Mouse (Mus musculus): Measurements from ENCODE around the gene Pde6h.

Pde6h gene

DNA sequence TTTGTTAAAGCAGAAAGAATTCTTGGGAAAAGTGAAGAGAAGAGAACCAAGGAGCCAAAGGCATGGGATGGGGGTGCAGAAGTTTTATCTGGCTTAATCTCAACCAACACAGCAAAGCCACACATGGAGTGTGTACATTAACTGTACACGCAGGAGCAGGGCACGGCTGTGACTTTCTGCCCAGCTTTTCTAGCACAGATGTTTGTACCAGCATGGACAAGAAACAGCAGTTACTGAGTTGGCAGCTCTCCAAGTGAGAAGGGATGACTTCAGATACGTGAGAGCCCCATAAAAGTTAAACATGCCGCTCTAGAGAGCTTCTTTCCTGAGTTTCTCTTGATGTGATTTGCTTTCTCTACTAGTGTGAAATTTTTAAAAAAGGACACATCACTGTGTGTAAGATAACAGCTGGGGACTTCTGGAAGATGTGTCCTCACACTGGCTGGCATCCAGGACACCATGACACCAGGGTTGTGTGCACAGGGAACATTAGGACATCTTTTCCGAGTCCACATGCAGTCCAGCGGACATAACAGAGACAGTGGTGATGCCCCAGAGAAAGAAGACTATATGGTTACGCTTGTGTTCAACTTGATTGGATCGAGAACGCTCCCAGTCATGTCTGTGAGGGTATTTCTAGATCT, 13.3 kb upstream of the Pde6h start:
- ATAC-seq (ENCODE audit: insufficient number of reproducible peaks, low FRiP score, low TSS enrichment), result no peak

DNA sequence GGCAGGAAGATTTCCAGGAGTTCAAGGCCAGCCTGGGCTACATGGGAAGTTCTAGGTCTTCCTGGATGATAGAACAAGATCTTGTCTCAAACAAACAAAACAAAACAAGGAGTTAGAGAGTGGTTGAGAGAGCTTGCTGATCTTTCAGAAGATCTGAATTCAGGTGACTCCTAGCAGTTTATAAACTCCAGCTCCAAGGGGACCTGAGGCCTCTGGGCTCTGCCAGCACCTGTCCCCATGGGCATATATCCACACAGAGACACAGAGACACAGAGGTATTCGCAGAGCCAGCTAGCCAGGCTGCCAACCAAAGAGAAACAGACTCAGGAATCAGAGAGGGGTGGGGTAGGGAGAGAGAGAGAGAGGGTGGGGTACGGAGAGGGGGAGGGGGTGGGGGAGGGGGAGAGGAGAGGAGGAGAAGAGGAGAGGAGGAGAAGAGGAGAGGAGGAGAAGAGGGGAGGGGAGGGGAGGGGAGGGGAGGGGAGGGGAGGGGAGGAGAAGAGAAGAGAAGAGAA, 10.8 kb upstream of the Pde6h start:
- no peak for ATAC-seq (ENCODE audit: insufficient number of reproducible peaks, low FRiP score, low TSS enrichment)

DNA sequence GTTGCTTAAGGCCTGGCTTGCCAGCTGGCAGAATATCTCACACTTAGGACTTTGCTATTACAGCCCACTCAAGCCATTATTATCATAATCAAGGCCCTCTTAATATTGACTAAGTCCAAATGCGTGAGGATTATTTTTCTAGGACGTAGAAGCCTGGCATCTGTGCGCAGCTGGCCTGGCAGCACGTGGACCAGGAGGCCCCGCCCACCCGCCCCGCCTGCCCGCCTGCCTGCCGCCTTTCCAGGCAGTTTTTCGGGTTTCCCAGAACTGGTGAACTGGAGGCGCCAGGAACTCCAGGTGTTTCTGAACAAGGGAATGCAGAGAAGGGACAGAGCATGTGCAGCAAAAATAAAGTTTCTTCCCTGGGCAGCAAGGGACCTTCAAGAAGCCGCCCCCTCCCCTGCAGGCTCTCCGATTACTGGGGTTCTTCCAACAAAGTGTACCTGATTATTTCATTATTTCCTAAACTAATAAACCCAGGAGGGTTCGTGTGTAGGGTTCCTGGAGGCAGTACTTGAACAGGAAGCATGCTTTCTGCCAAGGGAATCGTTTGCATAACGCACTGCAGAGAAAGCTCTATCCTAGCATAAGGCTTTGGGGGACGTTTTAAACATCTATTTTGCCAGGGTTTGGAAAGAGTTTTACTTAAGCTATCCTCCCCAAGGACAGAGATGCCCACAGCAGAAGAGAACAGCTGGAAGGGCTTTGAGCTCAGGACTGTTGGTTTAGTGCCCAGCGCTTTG, 10.1 kb upstream of the Pde6h start:
- no peak for ATAC-seq (ENCODE audit: insufficient number of reproducible peaks, low FRiP score, low TSS enrichment)

DNA sequence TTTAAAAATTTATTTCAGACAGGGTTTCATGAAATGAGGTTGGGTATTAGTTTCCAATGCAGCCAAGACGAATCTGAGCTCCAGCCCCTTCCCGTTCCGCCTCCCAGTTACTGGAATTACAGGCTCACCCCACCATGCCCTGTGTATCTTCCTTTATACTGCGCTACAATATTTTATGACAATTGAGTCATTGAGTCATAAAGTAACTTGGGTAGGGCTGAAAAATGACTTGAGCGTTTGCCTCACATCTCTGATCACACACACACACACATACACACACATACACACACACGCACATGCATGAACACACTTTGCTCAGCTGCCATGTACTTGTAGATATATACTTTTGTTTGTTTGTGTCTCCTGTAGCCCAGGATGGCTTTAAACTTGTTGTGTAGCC, 9.4 kb upstream of the Pde6h start:
- no peak for ATAC-seq (ENCODE audit: insufficient number of reproducible peaks, low FRiP score, low TSS enrichment)

DNA sequence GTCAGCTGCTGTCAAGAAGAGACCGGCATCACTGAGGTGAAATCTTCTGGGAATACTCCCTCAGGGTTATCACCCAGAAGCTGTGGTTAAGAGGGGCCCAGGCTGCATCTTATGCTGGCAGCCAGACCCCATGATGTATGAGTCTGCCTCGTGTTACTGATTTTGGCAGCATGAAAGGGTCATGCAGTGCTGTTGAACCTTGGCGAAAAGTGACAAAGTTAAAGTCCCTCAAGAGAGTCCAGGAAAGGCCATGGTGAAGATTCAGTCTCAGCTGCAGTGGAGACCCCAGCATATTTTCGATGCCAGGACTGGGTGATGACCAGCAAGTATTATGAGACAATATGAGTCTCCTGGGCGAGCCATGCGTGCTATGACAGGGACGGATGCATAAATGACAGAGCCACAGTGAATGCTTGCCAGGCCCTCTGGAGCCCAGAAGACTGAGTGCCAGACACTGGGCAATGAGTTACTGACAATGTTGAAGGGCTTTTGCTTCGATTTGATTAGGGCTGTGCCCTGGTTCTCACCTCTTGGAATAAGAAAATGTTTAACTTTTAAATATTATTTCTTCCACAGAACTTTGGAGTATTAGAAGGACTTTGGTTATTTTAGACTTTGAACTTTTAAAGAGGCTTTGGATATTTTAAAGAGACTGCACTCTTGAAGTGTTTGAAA, 7.8 kb upstream of the Pde6h start:
- ATAC-seq (ENCODE audit: insufficient number of reproducible peaks, low FRiP score, low TSS enrichment), result no peak

DNA sequence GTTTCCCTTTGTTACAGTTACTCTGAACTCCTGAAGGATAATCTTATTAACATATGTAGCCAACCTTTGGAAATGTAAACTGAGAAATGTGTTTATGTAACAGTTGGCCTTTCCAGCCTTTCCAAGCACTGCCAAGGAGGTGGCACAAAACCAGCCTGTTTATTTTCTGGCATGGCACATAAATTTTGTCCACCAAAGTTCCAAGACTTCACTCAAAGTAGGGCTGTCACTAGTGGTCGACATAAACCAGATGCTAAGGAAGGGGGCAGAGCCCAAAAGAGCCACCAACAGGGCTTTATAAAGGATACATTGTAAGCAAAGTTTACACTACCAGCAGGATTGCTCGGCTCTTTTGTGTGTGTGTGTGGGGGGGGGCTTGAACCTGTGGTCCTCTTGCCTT, 5.7 kb upstream of the Pde6h start:
- no peak for ATAC-seq (ENCODE audit: insufficient number of reproducible peaks, low FRiP score, low TSS enrichment)

DNA sequence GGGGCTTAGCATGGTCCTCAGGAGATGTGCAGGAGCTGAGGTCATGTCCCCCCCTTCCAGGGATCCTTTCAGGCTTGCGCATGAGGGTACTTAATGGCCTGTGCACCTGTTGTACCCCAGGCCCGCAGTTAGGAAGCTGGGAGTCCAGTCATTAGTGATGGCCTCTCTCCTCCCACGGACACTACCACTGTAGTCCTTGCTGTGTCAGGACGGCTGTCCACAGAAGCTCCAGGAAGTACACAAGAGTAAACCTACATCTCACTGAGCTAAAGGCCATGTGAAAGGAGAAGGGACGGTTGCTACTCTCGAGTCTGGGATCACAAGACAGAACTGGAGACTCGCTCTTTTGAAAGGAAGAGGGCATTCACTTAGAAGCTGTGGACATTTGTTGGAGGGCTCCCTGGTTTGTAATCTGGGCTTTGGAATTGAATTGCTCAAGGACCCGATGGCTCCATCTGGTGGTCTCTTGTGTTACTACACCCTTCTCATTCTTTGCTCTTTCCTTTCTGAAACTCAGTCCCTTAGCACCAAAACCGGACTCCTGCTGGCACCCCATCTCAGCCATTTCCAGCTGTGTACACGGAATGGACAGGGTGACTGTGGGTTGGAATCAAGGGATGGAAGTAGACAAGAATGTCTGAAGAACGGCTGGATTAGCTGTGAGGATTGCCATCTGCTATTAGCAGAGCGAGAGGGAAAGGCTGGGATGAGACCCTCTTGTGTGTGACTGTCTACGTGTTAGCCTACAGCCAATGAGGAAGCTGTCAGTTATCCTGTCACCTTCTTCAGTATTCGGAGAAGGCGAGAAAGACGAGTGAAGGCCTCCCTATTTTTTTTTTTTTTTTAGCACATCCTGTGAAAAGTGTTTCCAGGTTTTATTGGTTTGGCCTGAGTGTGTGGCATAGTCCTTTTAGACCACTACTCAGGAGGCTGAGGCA, 3.0 kb upstream of the Pde6h start:
- peak; percentile 32; the same call in 1 of the 2 replicates for ATAC-seq (ENCODE audit: insufficient number of reproducible peaks, low FRiP score, low TSS enrichment)

DNA sequence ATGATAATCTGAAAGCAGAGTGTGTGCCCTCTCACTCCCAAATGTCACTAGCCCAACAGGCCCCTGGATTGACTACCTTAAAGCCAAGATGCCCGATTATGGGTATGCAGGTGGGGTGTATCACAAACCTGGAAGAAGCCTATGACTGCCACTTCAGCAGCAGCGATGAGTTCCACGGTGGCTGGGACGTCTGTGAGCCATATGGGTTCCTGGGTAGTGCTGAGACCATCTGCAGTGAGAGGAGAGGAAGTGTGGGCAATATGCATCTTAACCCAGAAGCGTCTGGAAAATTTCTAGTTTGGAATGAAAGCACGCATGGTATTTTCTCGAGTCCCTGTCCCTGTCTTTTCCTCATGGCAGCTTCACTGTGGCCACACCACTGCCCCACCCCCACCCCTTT, 2.0 kb upstream of the Pde6h start:
- no peak for ATAC-seq (ENCODE audit: insufficient number of reproducible peaks, low FRiP score, low TSS enrichment)

DNA sequence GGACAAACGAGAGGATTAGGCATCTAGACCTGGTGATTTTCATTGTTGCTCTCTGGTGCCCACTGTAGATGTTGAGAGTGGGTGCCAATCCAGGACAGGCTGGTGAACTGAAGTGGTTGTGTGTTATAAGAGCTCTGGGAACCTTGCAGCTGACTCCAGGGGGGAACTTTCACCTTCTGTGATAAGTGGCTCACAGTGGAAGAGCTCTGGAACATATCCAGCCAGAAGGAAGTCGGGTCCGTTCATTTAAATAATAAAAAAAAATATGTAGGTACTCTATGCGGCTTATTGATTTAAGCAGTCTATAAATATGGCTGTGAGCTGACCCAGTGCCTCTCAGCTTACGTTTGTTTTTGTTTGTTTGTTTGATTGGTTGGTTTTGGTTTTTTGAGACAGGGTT, 1.6 kb upstream of the Pde6h start, which contains the start of gene Erp27:
Gene Erp27, minus strand, starts transcription at position 101 of the 400 bp plus-strand sequence.
- ATAC-seq (ENCODE audit: insufficient number of reproducible peaks, low FRiP score, low TSS enrichment), result no peak

DNA sequence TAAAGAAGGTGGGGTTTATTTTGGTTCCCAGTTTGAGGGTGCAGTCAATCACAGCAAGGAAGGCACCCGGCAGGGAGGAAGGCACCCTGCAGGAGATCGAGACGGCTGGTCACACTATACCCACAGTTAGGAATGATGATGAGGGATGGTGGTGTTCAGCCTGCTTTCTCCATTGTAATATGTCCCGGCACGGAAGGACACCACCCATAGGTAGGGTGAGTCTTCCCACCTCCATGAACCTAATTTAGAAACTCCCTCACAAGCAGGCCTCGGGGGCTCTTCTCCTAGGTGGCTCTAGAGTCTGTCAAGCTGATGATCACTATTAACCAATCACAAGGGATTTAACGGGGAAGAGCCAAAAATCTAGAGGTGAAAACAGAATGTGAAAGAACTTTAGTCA, 761 bp upstream of the Pde6h start:
- no peak for ATAC-seq (ENCODE audit: insufficient number of reproducible peaks, low FRiP score, low TSS enrichment)

DNA sequence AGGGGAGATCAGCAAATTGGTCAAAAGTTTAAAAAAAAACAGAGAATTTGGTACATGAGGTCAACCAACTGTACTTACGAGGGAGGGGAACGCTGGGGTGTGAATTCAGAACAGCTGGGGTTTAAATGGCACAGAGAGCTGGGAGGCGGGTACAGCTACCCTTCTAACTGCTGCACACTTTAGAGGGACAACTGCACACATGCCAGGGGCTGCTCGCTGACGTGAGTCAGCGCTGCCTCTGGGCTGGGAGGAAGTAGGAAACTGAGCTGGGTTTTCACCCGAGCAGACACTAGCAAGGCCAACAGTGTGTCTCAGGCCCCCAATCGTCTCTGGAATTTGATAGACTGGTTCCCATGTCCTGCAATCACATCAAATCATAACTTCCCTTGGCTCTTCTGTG, 1.4 kb downstream of the Pde6h start:
- no peak for ATAC-seq (ENCODE audit: insufficient number of reproducible peaks, low FRiP score, low TSS enrichment)

DNA sequence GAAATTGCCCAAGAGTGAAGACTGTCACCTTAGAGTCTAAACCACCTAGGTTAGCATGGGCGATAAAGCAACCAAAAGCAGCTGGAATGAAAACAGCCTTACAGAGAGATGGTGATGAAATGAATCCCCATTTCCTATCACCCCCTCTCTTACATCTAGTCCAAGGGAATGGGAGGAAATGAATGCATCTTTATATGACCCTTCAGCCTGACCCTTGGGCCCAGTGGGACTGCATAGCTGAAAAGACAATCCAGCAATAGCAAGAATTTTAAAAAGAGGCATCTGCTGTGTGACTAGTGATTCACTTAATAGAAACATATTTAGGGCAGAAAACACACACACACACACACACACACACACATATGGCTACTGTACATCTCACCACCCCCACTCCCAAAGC, 4.0 kb downstream of the Pde6h start:
- no peak for ATAC-seq (ENCODE audit: insufficient number of reproducible peaks, low FRiP score, low TSS enrichment)

DNA sequence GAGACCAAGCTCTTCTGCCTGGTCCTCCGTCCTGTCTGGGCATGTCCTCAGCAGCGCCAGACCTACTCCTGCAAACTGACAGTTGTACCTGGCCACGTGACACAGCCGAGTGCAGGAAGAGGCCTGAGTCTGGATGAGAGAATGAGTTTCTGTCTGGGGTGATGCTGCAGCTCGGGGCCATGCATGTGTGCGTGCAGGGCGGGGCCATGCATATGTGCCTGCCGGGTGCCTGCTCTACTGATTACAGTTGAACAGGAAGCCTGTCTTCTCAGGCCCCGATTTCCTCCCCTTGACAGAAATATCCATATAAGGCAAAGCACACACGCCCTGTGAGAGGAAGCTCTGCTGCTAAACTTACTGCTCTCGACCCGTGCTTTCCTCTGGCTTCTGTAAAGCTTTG, 7.0 kb downstream of the Pde6h start:
- ATAC-seq (ENCODE audit: insufficient number of reproducible peaks, low FRiP score, low TSS enrichment), result no peak

DNA sequence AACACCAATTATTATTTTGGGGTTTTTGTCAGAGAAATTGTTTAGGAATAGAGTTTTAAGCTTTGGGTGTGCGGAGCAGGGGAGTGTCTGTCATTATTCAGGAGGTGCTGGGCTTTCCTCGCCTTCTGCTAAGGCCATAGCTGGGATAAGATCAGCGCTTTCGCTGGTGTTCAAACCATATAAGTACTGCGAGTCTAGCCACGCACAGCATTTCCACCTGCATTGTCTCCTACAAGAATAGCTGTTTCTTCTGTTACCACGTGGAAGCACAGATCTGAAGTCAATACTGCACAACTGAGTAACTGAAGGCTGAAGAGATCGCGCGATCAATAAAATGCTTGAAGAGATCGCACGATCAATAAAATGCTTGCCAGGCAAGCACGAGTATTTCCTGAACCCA, 7.6 kb downstream of the Pde6h start:
- ATAC-seq (ENCODE audit: insufficient number of reproducible peaks, low FRiP score, low TSS enrichment), result no peak

DNA sequence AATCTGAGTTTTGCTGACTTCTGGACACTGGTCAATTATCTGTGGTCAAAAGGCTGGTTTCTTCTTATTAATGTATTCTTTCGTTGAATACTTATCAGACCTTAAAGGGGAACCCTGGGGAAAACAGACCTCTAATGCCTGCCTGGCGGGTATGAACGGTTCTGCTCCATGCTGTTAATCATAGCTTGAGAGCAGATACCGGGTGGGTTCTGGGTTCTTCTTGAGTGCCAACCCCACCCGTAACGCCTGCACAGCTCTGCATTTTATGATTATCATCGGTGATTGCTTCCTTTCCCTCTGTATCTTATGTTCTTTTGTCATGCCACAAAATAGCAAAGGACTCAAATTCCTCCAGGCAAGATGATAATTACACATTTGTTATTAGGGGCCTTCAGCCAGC, 10.4 kb downstream of the Pde6h start:
- ATAC-seq (ENCODE audit: insufficient number of reproducible peaks, low FRiP score, low TSS enrichment), result no peak

DNA sequence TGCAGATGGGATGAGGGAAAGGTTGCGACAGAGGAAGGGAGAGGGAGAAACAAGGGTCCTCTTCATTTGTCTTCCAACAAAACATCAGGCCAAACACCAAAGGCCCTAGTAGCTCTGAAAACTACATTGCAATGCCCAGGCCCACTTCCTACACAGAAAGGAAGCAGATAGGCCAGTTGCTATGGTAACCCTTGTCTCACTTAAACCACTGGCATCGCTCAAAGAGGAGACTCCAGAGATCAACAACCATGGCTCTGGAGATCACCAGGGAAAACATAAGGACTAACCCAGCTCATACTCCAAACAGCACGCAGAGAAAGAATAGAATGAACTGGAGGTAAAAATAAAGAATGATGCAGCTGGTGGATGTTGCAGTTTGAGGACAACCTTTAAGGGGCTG, 11.6 kb downstream of the Pde6h start:
- no peak for ATAC-seq (ENCODE audit: insufficient number of reproducible peaks, low FRiP score, low TSS enrichment)

DNA sequence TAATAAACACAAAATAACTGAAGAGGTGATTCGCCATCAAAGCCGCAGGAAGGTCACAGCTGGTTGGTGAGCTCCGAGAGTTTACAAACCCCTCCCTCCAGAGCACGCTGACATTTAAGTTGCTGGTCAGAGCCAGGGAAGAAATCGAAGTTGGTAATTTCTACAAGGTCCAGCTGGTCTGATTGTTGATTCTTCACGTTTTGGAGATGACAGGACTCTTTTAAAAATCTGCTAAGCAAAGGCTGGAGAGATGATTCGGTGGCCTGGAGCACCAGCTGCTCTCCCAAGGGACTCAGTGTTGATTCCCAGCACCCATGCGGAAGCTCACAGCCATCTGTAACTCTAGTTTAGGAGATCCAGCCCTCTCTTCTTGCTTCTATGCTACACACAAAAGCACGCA, 12.7 kb downstream of the Pde6h start:
- no peak for ATAC-seq (ENCODE audit: insufficient number of reproducible peaks, low FRiP score, low TSS enrichment)

DNA sequence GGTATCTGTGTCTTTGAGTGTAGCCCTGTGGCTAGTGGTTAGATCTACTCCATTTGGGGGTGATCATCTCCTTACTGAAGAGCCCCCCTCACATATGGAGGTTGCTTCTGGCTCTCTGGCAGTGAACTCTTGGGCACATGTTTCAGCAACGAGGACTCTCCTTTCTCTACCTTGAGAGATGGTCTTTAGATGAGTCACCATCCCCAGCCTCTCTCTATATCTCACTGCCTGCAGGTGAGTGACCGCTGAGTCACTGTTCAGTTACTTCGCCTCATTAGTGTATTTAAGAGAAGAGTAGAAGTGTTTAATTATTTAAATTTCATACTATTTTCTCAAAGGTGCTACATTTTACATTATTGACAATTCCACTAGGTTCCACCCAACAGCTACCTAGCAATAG, 13.5 kb downstream of the Pde6h start:
- no peak for ATAC-seq (ENCODE audit: insufficient number of reproducible peaks, low FRiP score, low TSS enrichment)

DNA sequence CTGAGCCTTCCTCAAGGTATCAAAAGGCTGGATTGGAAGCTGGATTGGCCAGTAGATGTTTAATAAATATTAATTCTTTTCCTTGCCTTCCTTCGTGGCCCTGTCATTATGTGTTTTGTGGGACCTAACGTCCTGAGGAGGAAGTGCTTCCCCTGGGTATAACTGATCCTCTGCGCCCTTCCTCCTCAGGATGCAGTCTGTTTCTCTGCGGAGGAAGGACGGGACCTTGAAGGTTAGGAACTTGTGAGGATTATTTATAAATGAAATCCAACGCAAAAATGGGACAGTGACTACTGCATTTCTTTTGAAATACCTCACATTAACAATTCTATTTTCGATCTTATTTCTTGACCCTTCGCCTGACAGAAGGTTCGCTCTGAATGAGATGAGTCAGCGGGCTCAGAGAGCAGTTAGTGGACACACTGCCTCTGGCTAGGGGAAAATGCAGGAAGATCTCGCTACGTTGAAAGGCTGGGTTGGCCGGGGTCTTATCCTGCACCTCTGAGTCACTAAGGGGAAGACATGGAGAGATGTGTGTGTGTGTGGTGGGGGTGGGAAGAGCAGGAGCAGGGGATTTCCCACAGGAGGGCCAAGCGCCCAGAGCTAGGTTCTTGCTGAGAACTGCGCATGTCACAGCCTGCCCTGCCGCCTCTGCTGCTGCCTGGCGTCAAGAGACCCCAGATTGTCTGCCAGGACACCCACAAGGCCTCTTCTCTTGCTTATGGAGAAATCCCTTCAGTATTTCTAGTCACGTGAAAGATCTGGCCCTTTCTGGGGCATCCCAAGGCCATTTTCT, 14.9 kb downstream of the Pde6h start:
- ATAC-seq (ENCODE audit: insufficient number of reproducible peaks, low FRiP score, low TSS enrichment), result no peak

Data from cerebellum, adult (tissue).